ENCODE assay signal across 8 mouse cellular contexts in genomic region chr7:134261003-134261701, GRCm38 (mm10). TPM values are rescaled to one million over a fixed set of nuclear protein-coding genes. Genes with fewer than 3 reads are reported as not detected.
DNase-seq lines count a peak whose midpoint lies in the region; ATAC-seq and TF ChIP-seq lines count a peak whose summit lies in the region.
"Had no signal": no experiment of that assay in that cellular context is flagged by ENCODE, and none has a peak within 500 bp of the region (broad histone marks: within the 10 kb centered on the region; RNA-seq: fewer than 3 reads in every experiment).

No protein-coding gene starts in this region.

- H3K27me3 ChIP-seq in lung, embryonic 14.5 days (ENCODE audit: insufficient read depth, low read length): no peaks in the 10 kb centered on the region

- H3K4me3 ChIP-seq in lung, embryonic 14.5 days (ENCODE audit: low read depth, low read length): no peak overlapping the region
- H3K4me3 ChIP-seq: left cerebral cortex, adult 2 months had no signal

- peak; percentile 10; the same call in 1 of the 2 replicates for TF ChIP-seq CTCF in lung, embryonic 14.5 days (IDR thresholded peaks at IDR 0.05; ENCODE audit: low read depth)

- intact Hi-C loops in heart, postnatal 36 days (cut with DNase I): loop anchor here (2.0 to 5.0 kb wide), 2 partner anchors 36 to 306 kb away; no protein-coding TSS in a partner anchor

- H3K27ac ChIP-seq in lung, embryonic 14.5 days (ENCODE audit: low read depth): peak overlapping the region; percentile 83; the same call in 1 of the 2 replicates
- H3K27ac ChIP-seq: left cerebral cortex, adult 2 months had no signal

- no peaks in the 10 kb centered on the region for H3K9me3 ChIP-seq in lung, embryonic 14.5 days (ENCODE audit: low read depth, low read length)

- peak; percentile 38; the same call in 1 of the 2 replicates for ATAC-seq in lung, embryonic 14.5 days (ENCODE audit: insufficient read depth)
- ATAC-seq in megakaryocyte-erythroid progenitor cell, adult 5-6 weeks (replicated peaks; ENCODE audit: low FRiP score, low TSS enrichment, poor library complexity, severe bottlenecking): no peak

- H3K4me2 ChIP-seq in lung, embryonic 14.5 days: no peak overlapping the region

- no peaks in the 10 kb centered on the region for H3K36me3 ChIP-seq in lung, embryonic 14.5 days (ENCODE audit: insufficient read depth)

- peak; percentile 13 for DNase-seq in ovary, adult 18-20 months (ENCODE audit: low spot score)
- DNase-seq in ovary, postnatal 10 days (ENCODE audit: low spot score): no peak
- DNase-seq in embryo, embryonic 9.5 days (ENCODE audit: extremely low spot score): peak; percentile 6
- peak; percentile 36 to 43 for DNase-seq in heart, postnatal 36 days
- DNase-seq in lung, embryonic 14.5 days: peak; percentile 81
- no peak for DNase-seq in cerebellum, adult 18-20 months

- peaks cover 24% of the 10 kb centered on the region for H3K4me1 ChIP-seq in lung, embryonic 14.5 days (ENCODE audit: insufficient read depth)

- WGBS in lung, embryonic 14.5 days: 40% methylated on average over 4 of the region's 4 CpGs

- no peak overlapping the region for H3K9ac ChIP-seq in lung, embryonic 14.5 days

RNA-seq across cellular contexts. Expression of gene Adam12, which starts 29.2 kb away (rescaled TPM):
- total RNA-seq in heart, postnatal 36 days (2021): under 1 TPM; 0.61 to 0.62 TPM
- 40.3 and 50.9 TPM in 2 replicates for polyA plus RNA-seq in lung, embryonic 14.5 days (2014; fragmentation: Nextera tagmentation; extraction: Ambion mirVana)
- 0.72 TPM in 1 of 2 replicates, not detected in the other for total RNA-seq in megakaryocyte-erythroid progenitor cell, adult 5-6 weeks (2014; fragmentation: Nextera tagmentation)
- total RNA-seq in megakaryocyte-erythroid progenitor cell, adult 5-6 weeks (2017): 0.19 TPM in 1 of 2 replicates, not detected in the other

Comparison
In these comparisons a context has a peak if more than half of its experiments do, and no peak if none do; other contexts are left out.
1. DNase-seq: peak in ovary, adult 18-20 months (single experiment), embryo, embryonic 9.5 days (single experiment), heart, postnatal 36 days (2 of 2) and lung, embryonic 14.5 days (single experiment); none in ovary, postnatal 10 days (single experiment) and cerebellum, adult 18-20 months (0 of 2).